Mouse (Mus musculus): ENCODE measurements around the gene Atp5d.

DNA sequence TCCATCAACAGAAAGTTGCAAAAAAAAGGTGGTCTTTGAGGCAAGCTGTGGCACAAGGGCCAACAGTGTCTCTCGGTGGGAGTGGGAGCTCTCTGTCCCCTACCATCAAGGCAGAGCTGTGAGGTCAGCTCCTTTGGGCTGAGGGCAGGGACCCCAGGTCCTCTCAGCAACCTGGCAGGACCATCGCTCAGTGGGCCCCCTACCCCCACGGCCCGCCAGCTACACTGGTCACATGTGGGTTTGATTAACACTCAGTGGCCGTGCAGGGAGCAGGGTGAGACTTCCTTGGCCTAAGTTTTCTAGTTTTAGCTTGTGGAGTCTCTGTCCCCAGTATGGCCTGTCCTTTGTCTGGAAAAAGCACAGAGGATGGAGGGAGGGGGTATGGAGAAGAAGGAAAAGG lies 42.4 kb downstream of the Atp5d start:
- no peak for TF ChIP-seq TCF12 (IDR thresholded peaks at IDR 0.05; ENCODE audit: insufficient read depth, poor library complexity, severe bottlenecking)
- no peak for TF ChIP-seq CEBPB (IDR thresholded peaks at IDR 0.05; ENCODE audit: insufficient read depth, poor library complexity, severe bottlenecking)
- TF ChIP-seq POLR2A (IDR thresholded peaks at IDR 0.05; ENCODE audit: insufficient read length, low read depth), result no peak
- TF ChIP-seq USF1 (IDR thresholded peaks at IDR 0.05; ENCODE audit: low read depth), result no peak
- no peak for TF ChIP-seq TCF3 (IDR thresholded peaks at IDR 0.05; ENCODE audit: insufficient read length, low read depth)
- no peak for TF ChIP-seq POLR2AphosphoS2 (IDR thresholded peaks at IDR 0.05; ENCODE audit: insufficient read length, low read depth)
- TF ChIP-seq REST (IDR thresholded peaks at IDR 0.05; ENCODE audit: insufficient read depth, insufficient read length), result no peak
- no peak for TF ChIP-seq MYOG (IDR thresholded peaks at IDR 0.05; ENCODE audit: control insufficient read depth in 1 of 3, insufficient read depth in 1 of 3, insufficient read length in 2 of 3, low read depth in 2 of 3)
- TF ChIP-seq SRF (IDR thresholded peaks at IDR 0.05; ENCODE audit: control insufficient read depth, insufficient read length, low read depth), result no peak
- no peak for TF ChIP-seq E2F4 (IDR thresholded peaks at IDR 0.05; ENCODE audit: insufficient read depth)
- TF ChIP-seq MYOD1 (IDR thresholded peaks at IDR 0.05; ENCODE audit: control insufficient read depth in 1 of 3, insufficient read length in 2 of 3, low read depth in 2 of 3), result no peak
- no peak for TF ChIP-seq MAX (IDR thresholded peaks at IDR 0.05; ENCODE audit: low read depth)

Data from myocyte (in vitro differentiated cells).